Mouse (Mus musculus) limb, embryonic 14.5 days (tissue): ENCODE results near the gene 4933415F23Rik. TPM values are rescaled to one million over a fixed set of nuclear protein-coding genes. Genes with fewer than 3 reads are reported as not detected.

Experiments used
- ATAC-seq: fragments of 200-750 bp; cut with Nextera tagmentation; 2 replicates; pipeline ENCODE4 v1.8.0; 2017; ENCODE audit warnings: low read depth, moderate number of reproducible peaks, moderate TSS enrichment; ENCODE audit not compliant: low FRiP score
- DNase-seq: peaks from one replicate; pipeline ENCODE4 v3.0.0-alpha.2; 2015; ENCODE audit warnings: low spot score
- H3K27ac ChIP-seq: fragments of 300-500 bp; sonication (generic); replicated peaks from 2 replicates; pipeline ENCODE4 v1.5.1; 2014; ENCODE audit warnings: low read depth, mild to moderate bottlenecking, low read length, moderate library complexity, mixed read lengths
- H3K27me3 ChIP-seq: fragments of 300-500 bp; sonication (generic); 2 replicates; pipeline ENCODE4 v1.6.1; 2014; ENCODE audit warnings: low read length, mixed read lengths; ENCODE audit not compliant: control insufficient read depth, insufficient read depth
- H3K36me3 ChIP-seq: fragments of 300-500 bp; sonication (generic); 2 replicates; pipeline ENCODE4 v1.6.1; 2014; ENCODE audit warnings: mild to moderate bottlenecking, low read length, moderate library complexity, mixed read lengths; ENCODE audit not compliant: control insufficient read depth, insufficient read depth
- H3K4me1 ChIP-seq: fragments of 300-500 bp; sonication (generic); 2 replicates; pipeline ENCODE4 v1.6.1; 2014; ENCODE audit warnings: antibody characterized with exemption, low read length, mixed read lengths; ENCODE audit not compliant: control insufficient read depth, insufficient read depth
- H3K4me2 ChIP-seq: fragments of 300-500 bp; sonication (generic); replicated peaks from 2 replicates; pipeline ENCODE4 v1.6.1; 2014; ENCODE audit warnings: low read depth, mild to moderate bottlenecking, low read length, moderate library complexity; ENCODE audit not compliant: severe bottlenecking
- H3K4me3 ChIP-seq: fragments of 300-500 bp; sonication (generic); replicated peaks from 2 replicates; pipeline ENCODE4 v1.5.1; 2014; ENCODE audit warnings: low read length
- H3K9ac ChIP-seq: fragments of 300-500 bp; sonication (generic); 2 replicates; pipeline ENCODE4 v1.6.1; 2014; ENCODE audit warnings: mild to moderate bottlenecking, low read depth, low read length, moderate library complexity; ENCODE audit not compliant: severe bottlenecking
- H3K9me3 ChIP-seq: fragments of 300-500 bp; sonication (generic); 2 replicates; pipeline ENCODE4 v1.6.1; 2016; ENCODE audit warnings: low read length; ENCODE audit not compliant: control insufficient read depth
- POLR2A ChIP-seq: fragments of 200-500 bp; IDR thresholded peaks from 2 replicates; pipeline ENCODE4 v1.8.0; 2012; ENCODE audit warnings: inconsistent platforms, mild to moderate bottlenecking, moderate library complexity, borderline replicate concordance; ENCODE audit not compliant: insufficient read depth, insufficient read length; ENCODE audit errors: extremely low read depth
- whole genome bisulfite sequencing: fragments of 180-500 bp; shearing (Covaris S2); extraction: QIAGEN DNeasy Blood & Tissue Kit; methylation state at CpG from one replicate; pipeline ENCODE4 v1.1.7; 2014; 5-methylcytosine and 5-hydroxymethylcytosine counted together
- polyA plus RNA-seq, 2 experiments: library from polyadenylated mRNA; depleted of rRNA in 1 of 2; stranded (reverse) in 1 of 2; unstranded in 1 of 2; fragments of >200 nt; fragmentation: Nextera tagmentation in 1 of 2; extraction: Ambion mirVana in 1 of 2; gene quantifications; 2 replicates each; pipeline versions ENCODE4 v1.2.1 to v1.2.3; 2012 to 2014

The 4933415F23Rik gene
- polyA plus RNA-seq, 2 experiments: not detected

GRCm38 (mm10) chr1:23120901-23121300 lies 18.8 kb upstream of the 4933415F23Rik start:
- no peak for TF ChIP-seq POLR2A
- Histone ChIP-seq H3K9me3 (no peaks in the 10 kb centered on the region), H3K4me2 (no peak overlapping the region), H3K27me3 (no peaks in the 10 kb centered on the region), H3K4me1 (no peaks in the 10 kb centered on the region), H3K27ac (no peak overlapping the region), H3K4me3 (no peak overlapping the region), H3K36me3 (no peaks in the 10 kb centered on the region), H3K9ac (no peak overlapping the region)
- no peak for ATAC-seq
- WGBS: 63% methylated on average over 4 of the region's 4 CpGs
- DNase-seq: no peak

GRCm38 (mm10) chr1:23119406-23119805 lies 17.4 kb upstream of the 4933415F23Rik start:
- DNase-seq (no peak), ATAC-seq (no peak)
- Histone ChIP-seq H3K4me3 (no peak overlapping the region), H3K27ac (no peak overlapping the region), H3K4me1 (no peaks in the 10 kb centered on the region), H3K27me3 (no peaks in the 10 kb centered on the region), H3K36me3 (no peaks in the 10 kb centered on the region), H3K4me2 (no peak overlapping the region), H3K9me3 (no peaks in the 10 kb centered on the region), H3K9ac (no peak overlapping the region)
- no peak for TF ChIP-seq POLR2A
- WGBS: 51% methylated on average over 4 of the region's 4 CpGs

GRCm38 (mm10) chr1:23117423-23117822 lies 15.4 kb upstream of the 4933415F23Rik start:
- H3K27ac ChIP-seq: no peak overlapping the region
- no peak overlapping the region for H3K4me3 ChIP-seq
- no peak overlapping the region for H3K4me2 ChIP-seq
- H3K4me1 ChIP-seq: no peaks in the 10 kb centered on the region
- 53% methylated on average over 3 of the region's 3 CpGs for WGBS
- no peak overlapping the region for H3K9ac ChIP-seq
- TF ChIP-seq POLR2A: no peak
- H3K36me3 ChIP-seq: no peaks in the 10 kb centered on the region
- H3K27me3 ChIP-seq: no peaks in the 10 kb centered on the region
- ATAC-seq: no peak
- DNase-seq: no peak
- H3K9me3 ChIP-seq: no peaks in the 10 kb centered on the region

GRCm38 (mm10) chr1:23109191-23109590 lies 7.1 kb upstream of the 4933415F23Rik start:
- DNase-seq: no peak
- Histone ChIP-seq H3K4me3 (no peak overlapping the region), H3K9ac (no peak overlapping the region), H3K36me3 (no peaks in the 10 kb centered on the region), H3K27ac (no peak overlapping the region), H3K9me3 (no peaks in the 10 kb centered on the region), H3K4me1 (no peaks in the 10 kb centered on the region), H3K4me2 (no peak overlapping the region), H3K27me3 (no peaks in the 10 kb centered on the region)
- no peak for ATAC-seq
- no peak for TF ChIP-seq POLR2A
- 93% methylated on average over 1 of the region's 1 CpGs for WGBS

- TF ChIP-seq POLR2A: no peak
- Histone ChIP-seq H3K4me3 (no peak overlapping the region), H3K4me2 (no peak overlapping the region), H3K27me3 (no peaks in the 10 kb centered on the region), H3K4me1 (no peaks in the 10 kb centered on the region), H3K36me3 (no peaks in the 10 kb centered on the region), H3K9me3 (no peaks in the 10 kb centered on the region), H3K27ac (no peak overlapping the region), H3K9ac (no peak overlapping the region)
- DNase-seq (no peak), ATAC-seq (no peak)
- WGBS: 67% methylated on average over 4 of the region's 4 CpGs
These were observed 828 bp upstream of the 4933415F23Rik start for GRCm38 (mm10) chr1:23102881-23103280.

- Histone ChIP-seq H3K36me3 (no peaks in the 10 kb centered on the region), H3K9ac (no peak overlapping the region), H3K9me3 (no peaks in the 10 kb centered on the region), H3K4me1 (no peaks in the 10 kb centered on the region), H3K4me3 (no peak overlapping the region), H3K4me2 (no peak overlapping the region), H3K27ac (no peak overlapping the region), H3K27me3 (no peaks in the 10 kb centered on the region)
- no peak for TF ChIP-seq POLR2A
- WGBS: 50% methylated on average over 1 of the region's 1 CpGs
- DNase-seq: no peak
- no peak for ATAC-seq
These were observed 2.3 kb downstream of the 4933415F23Rik start for GRCm38 (mm10) chr1:23099791-23100190.
